ENCODE assay signal across 21 mouse cellular contexts in the genomic region with DNA sequence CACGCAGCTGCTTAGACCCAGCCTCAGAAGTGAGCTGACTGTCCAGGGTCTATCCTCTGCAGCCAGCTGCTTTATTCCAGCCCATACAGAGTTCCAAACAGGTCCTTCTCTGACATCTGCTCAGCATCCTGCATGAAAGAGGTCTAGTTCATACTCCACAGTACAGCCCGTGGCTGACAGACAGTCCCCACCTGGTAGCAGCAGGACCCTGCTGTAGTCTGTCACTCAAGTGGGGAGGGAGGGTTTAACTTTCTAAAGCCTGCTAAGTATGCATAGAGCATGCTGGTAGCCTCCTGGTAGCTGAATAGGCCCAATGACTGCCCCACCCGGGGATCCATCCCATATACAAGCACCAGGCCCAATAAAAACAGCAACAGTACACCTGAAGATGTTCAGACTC. TPM values are rescaled to one million over a fixed set of nuclear protein-coding genes. Genes with fewer than 3 reads are reported as not detected.
A peak's percentile ranks its signal among the peaks of the same experiment; 100 is the strongest.
DNase-seq lines count a peak whose midpoint lies in the region; ATAC-seq and TF ChIP-seq lines count a peak whose summit lies in the region.
"Had no signal": no experiment of that assay in that cellular context is flagged by ENCODE, and none has a peak within 500 bp of the region (broad histone marks: within the 10 kb centered on the region; RNA-seq: fewer than 3 reads in every experiment).

No protein-coding gene starts in this region.

- no peaks in the 10 kb centered on the region for H3K36me3 ChIP-seq in embryonic facial prominence, embryonic 11.5 days (replicated peaks; ENCODE audit: control insufficient read depth, insufficient read depth, low read depth, low read length)
- H3K36me3 ChIP-seq in embryonic facial prominence, embryonic 10.5 days (replicated peaks): no peaks in the 10 kb centered on the region
- H3K36me3 ChIP-seq in midbrain, embryonic 11.5 days (ENCODE audit: control insufficient read depth, insufficient read depth, low read length): no peaks in the 10 kb centered on the region
- no peaks in the 10 kb centered on the region for H3K36me3 ChIP-seq in midbrain, embryonic 14.5 days (ENCODE audit: control insufficient read depth, insufficient read depth, low read length)
- H3K36me3 ChIP-seq in forebrain, postnatal 0 days (ENCODE audit: insufficient read depth): no peaks in the 10 kb centered on the region
- H3K36me3 ChIP-seq in hindbrain, postnatal 0 days (ENCODE audit: insufficient read depth, low read length): no peaks in the 10 kb centered on the region

- no peak for DNase-seq in embryonic facial prominence, embryonic 11.5 days (ENCODE audit: low spot score)
- DNase-seq in embryonic facial prominence, embryonic 10.5 days (ENCODE audit: low spot score): no peak
- no peak for DNase-seq in midbrain, embryonic 11.5 days (ENCODE audit: low spot score, missing footprints)
- DNase-seq in midbrain, embryonic 14.5 days: no peak
- DNase-seq in forebrain, postnatal 0 days: no peak
- DNase-seq in hindbrain, postnatal 0 days (ENCODE audit: low spot score): no peak
- DNase-seq in left cerebral cortex, postnatal 14 days (ENCODE audit: low spot score in 2 of 2): no peak
- no peak for DNase-seq in left cerebral cortex, adult 2 months (ENCODE audit: extremely low spot score in 1 of 2, low spot score in 2 of 2)
- DNase-seq: adrenal gland, postnatal 14 days; cerebellum, adult 8-10 months; cerebellum, postnatal 36 days; embryo, embryonic 11 days; gastrocnemius, adult 2 months; heart, adult 11 months; kidney, adult 9 months; kidney, postnatal 14 days; thymus, postnatal 36 days had no signal

- H3K9ac ChIP-seq in embryonic facial prominence, embryonic 11.5 days (replicated peaks; ENCODE audit: low read length): no peak overlapping the region
- no peak overlapping the region for H3K9ac ChIP-seq in midbrain, embryonic 11.5 days (ENCODE audit: low read length)
- no peak overlapping the region for H3K9ac ChIP-seq in midbrain, embryonic 14.5 days (replicated peaks; ENCODE audit: low read length)
- H3K9ac ChIP-seq in forebrain, postnatal 0 days: no peak overlapping the region
- H3K9ac ChIP-seq in hindbrain, postnatal 0 days (replicated peaks; ENCODE audit: low read length): no peak overlapping the region

- no peaks in the 10 kb centered on the region for H3K27me3 ChIP-seq in embryonic facial prominence, embryonic 11.5 days (ENCODE audit: control insufficient read depth, insufficient read depth, low read length)
- H3K27me3 ChIP-seq in embryonic facial prominence, embryonic 10.5 days (replicated peaks; ENCODE audit: low read depth, poor library complexity, severe bottlenecking): no peaks in the 10 kb centered on the region
- no peaks in the 10 kb centered on the region for H3K27me3 ChIP-seq in midbrain, embryonic 11.5 days (ENCODE audit: control insufficient read depth, insufficient read depth, low read length)
- H3K27me3 ChIP-seq in midbrain, embryonic 14.5 days (ENCODE audit: control insufficient read depth, insufficient read depth, low read length): no peaks in the 10 kb centered on the region
- no peaks in the 10 kb centered on the region for H3K27me3 ChIP-seq in forebrain, postnatal 0 days (ENCODE audit: insufficient read depth, low read length)
- H3K27me3 ChIP-seq in hindbrain, postnatal 0 days (ENCODE audit: insufficient read depth, low read length): no peaks in the 10 kb centered on the region

- H3K27ac ChIP-seq in embryonic facial prominence, embryonic 11.5 days (replicated peaks; ENCODE audit: low read depth, low read length): no peak overlapping the region
- no peak overlapping the region for H3K27ac ChIP-seq in embryonic facial prominence, embryonic 10.5 days (replicated peaks)
- H3K27ac ChIP-seq in midbrain, embryonic 11.5 days (ENCODE audit: low read depth, low read length): no peak overlapping the region
- no peak overlapping the region for H3K27ac ChIP-seq in midbrain, embryonic 14.5 days (replicated peaks; ENCODE audit: low read depth, low read length)
- H3K27ac ChIP-seq in forebrain, postnatal 0 days (ENCODE audit: low read depth, low read length): 0 out of 2 replicates have a peak overlapping the region, but pooled peaks have one; percentile 15
- no peak overlapping the region for H3K27ac ChIP-seq in hindbrain, postnatal 0 days
- H3K27ac ChIP-seq in left cerebral cortex, adult 2 months: no peak overlapping the region
- H3K27ac ChIP-seq: gastrocnemius, adult 2 months had no signal

- intact Hi-C loops in left cerebral cortex, postnatal 14 days (cut with DNase I): no loop called here
- intact Hi-C loops in left cerebral cortex, adult 2 months (cut with DNase I): no loop called here

- no peak overlapping the region for H3K4me2 ChIP-seq in embryonic facial prominence, embryonic 11.5 days (ENCODE audit: low read depth, low read length)
- H3K4me2 ChIP-seq in midbrain, embryonic 11.5 days: no peak overlapping the region
- H3K4me2 ChIP-seq in midbrain, embryonic 14.5 days (ENCODE audit: low read length): no peak overlapping the region
- no peak overlapping the region for H3K4me2 ChIP-seq in forebrain, postnatal 0 days (ENCODE audit: low read depth)
- no peak overlapping the region for H3K4me2 ChIP-seq in hindbrain, postnatal 0 days (ENCODE audit: low read depth, low read length)
- H3K4me2 ChIP-seq: heart, embryonic 11.5 days had no signal

- no peak for TF ChIP-seq CTCF in forebrain, postnatal 0 days (IDR thresholded peaks at IDR 0.05; ENCODE audit: low read depth)
- no peak for TF ChIP-seq CTCF in hindbrain, postnatal 0 days (IDR thresholded peaks at IDR 0.05; ENCODE audit: low read depth)
- no peak for TF ChIP-seq CTCF in left cerebral cortex, adult 2 months (IDR thresholded peaks at IDR 0.05)

- no peaks in the 10 kb centered on the region for H3K9me3 ChIP-seq in embryonic facial prominence, embryonic 11.5 days (replicated peaks; ENCODE audit: control insufficient read depth, low read length)
- H3K9me3 ChIP-seq in embryonic facial prominence, embryonic 10.5 days: no peaks in the 10 kb centered on the region
- no peaks in the 10 kb centered on the region for H3K9me3 ChIP-seq in midbrain, embryonic 11.5 days (ENCODE audit: control insufficient read depth, low read length)
- no peaks in the 10 kb centered on the region for H3K9me3 ChIP-seq in midbrain, embryonic 14.5 days (ENCODE audit: control insufficient read depth, low read length)
- no peaks in the 10 kb centered on the region for H3K9me3 ChIP-seq in forebrain, postnatal 0 days (ENCODE audit: low read length)
- no peaks in the 10 kb centered on the region for H3K9me3 ChIP-seq in hindbrain, postnatal 0 days (ENCODE audit: low read length)

- H3K4me1 ChIP-seq in embryonic facial prominence, embryonic 11.5 days (ENCODE audit: control insufficient read depth, insufficient read depth, low read length): no peaks in the 10 kb centered on the region
- no peaks in the 10 kb centered on the region for H3K4me1 ChIP-seq in embryonic facial prominence, embryonic 10.5 days
- H3K4me1 ChIP-seq in midbrain, embryonic 11.5 days (ENCODE audit: control insufficient read depth, insufficient read depth, low read length): no peaks in the 10 kb centered on the region
- H3K4me1 ChIP-seq in midbrain, embryonic 14.5 days (ENCODE audit: control insufficient read depth, insufficient read depth, low read length): peaks cover 9% of the 10 kb centered on the region
- H3K4me1 ChIP-seq in forebrain, postnatal 0 days (ENCODE audit: insufficient read depth): peaks cover 5% of the 10 kb centered on the region
- H3K4me1 ChIP-seq in hindbrain, postnatal 0 days (ENCODE audit: insufficient read depth, low read length): no peaks in the 10 kb centered on the region

- 62% methylated on average over 3 of the region's 3 CpGs for WGBS in embryonic facial prominence, embryonic 11.5 days
- 60% methylated on average over 3 of the region's 3 CpGs for WGBS in embryonic facial prominence, embryonic 10.5 days
- 52% methylated on average over 3 of the region's 3 CpGs for WGBS in midbrain, embryonic 11.5 days
- 32% methylated on average over 3 of the region's 3 CpGs for WGBS in midbrain, embryonic 14.5 days
- 44% methylated on average over 3 of the region's 3 CpGs for WGBS in forebrain, postnatal 0 days
- 29% methylated on average over 3 of the region's 3 CpGs for WGBS in hindbrain, postnatal 0 days

- H3K4me3 ChIP-seq in embryonic facial prominence, embryonic 11.5 days (ENCODE audit: low read depth, low read length): no peak overlapping the region
- H3K4me3 ChIP-seq in embryonic facial prominence, embryonic 10.5 days: no peak overlapping the region
- H3K4me3 ChIP-seq in midbrain, embryonic 11.5 days (ENCODE audit: low read depth, low read length): no peak overlapping the region
- no peak overlapping the region for H3K4me3 ChIP-seq in midbrain, embryonic 14.5 days (replicated peaks; ENCODE audit: low read depth, low read length)
- H3K4me3 ChIP-seq in forebrain, postnatal 0 days (ENCODE audit: low read depth, low read length): no peak overlapping the region
- H3K4me3 ChIP-seq in hindbrain, postnatal 0 days (ENCODE audit: low read length): no peak overlapping the region
- no peak overlapping the region for H3K4me3 ChIP-seq in left cerebral cortex, adult 2 months
- H3K4me3 ChIP-seq: gastrocnemius, adult 2 months had no signal

- 0 out of 2 replicates have a peak, but pooled peaks have one; percentile 44 for ATAC-seq in embryonic facial prominence, embryonic 11.5 days (replicated peaks; ENCODE audit: insufficient number of reproducible peaks, low FRiP score, low TSS enrichment, low read depth)
- peak; percentile 57 for ATAC-seq in midbrain, embryonic 11.5 days (ENCODE audit: low FRiP score)
- ATAC-seq in midbrain, embryonic 14.5 days (ENCODE audit: low FRiP score, low TSS enrichment): no peak; the same call in 1 of the 2 replicates
- peak; percentile 45 for ATAC-seq in forebrain, postnatal 0 days
- peak; percentile 55 for ATAC-seq in hindbrain, postnatal 0 days
- ATAC-seq: activated CD4-positive, CD25-positive, alpha-beta regulatory T cell, adult 4 months; intestine, embryonic 16.5 days; lung, postnatal 0 days had no signal

RNA-seq across cellular contexts. Expression of gene Nav3, which starts 40.4 kb away (rescaled TPM):
- polyA plus RNA-seq in embryonic facial prominence, embryonic 11.5 days (2014; fragmentation: Nextera tagmentation; extraction: Ambion mirVana): 2.8 and 3.2 TPM in 2 replicates
- 1.4 and 2.1 TPM in 2 replicates for polyA plus RNA-seq in embryonic facial prominence, embryonic 10.5 days (2016; fragmentation: Nextera tagmentation; extraction: Ambion mirVana)
- 7.9 and 8.8 TPM in 2 replicates for polyA plus RNA-seq in midbrain, embryonic 11.5 days (2014; fragmentation: Nextera tagmentation; extraction: Ambion mirVana)
- 26.9 and 28.9 TPM in 2 replicates for polyA plus RNA-seq in midbrain, embryonic 14.5 days (2014; fragmentation: Nextera tagmentation; extraction: Ambion mirVana)
- total RNA-seq in forebrain, postnatal 0 days (2014; rRNA removed): 72.9 and 119 TPM in 2 replicates
- polyA plus RNA-seq in forebrain, postnatal 0 days (2015; fragmentation: Nextera tagmentation; extraction: Ambion mirVana): 14.3 and 20.1 TPM in 2 replicates
- total RNA-seq in hindbrain, postnatal 0 days (2014; rRNA removed): 98.1 and 125 TPM in 2 replicates
- 18.2 and 19.2 TPM in 2 replicates for polyA plus RNA-seq in hindbrain, postnatal 0 days (2015; fragmentation: Nextera tagmentation; extraction: Ambion mirVana)
- 100 to 1,000 TPM; 250 to 303 TPM for total RNA-seq in left cerebral cortex, postnatal 14 days (2021)
- total RNA-seq in left cerebral cortex, adult 2 months (2021): 100 to 1,000 TPM; 116 to 136 TPM
